Mouse (Mus musculus): ENCODE measurements around the gene Cmas.

Gene Cmas

DNA sequence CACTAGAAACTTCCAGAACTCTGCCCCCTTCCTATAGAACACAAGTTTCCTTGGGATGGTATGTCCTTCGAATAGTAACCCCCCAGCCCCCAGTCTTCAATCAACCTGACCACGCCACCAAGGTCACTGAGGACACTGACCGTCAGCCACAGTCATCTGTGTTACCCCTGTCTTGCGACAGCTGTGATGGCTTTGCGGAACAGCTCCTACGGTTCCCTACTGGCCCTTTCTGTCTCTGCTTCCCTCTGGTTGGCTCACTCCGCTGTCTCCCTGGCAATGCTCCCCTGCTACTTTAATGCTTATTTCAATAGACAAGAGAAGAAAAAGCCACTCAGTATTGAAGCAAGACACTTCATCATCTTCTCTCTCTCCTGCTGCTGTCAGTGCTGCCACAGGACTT is 37.0 kb downstream of the Cmas start:
- no peak for DNase-seq (ENCODE audit: low read depth, low spot score)

DNA sequence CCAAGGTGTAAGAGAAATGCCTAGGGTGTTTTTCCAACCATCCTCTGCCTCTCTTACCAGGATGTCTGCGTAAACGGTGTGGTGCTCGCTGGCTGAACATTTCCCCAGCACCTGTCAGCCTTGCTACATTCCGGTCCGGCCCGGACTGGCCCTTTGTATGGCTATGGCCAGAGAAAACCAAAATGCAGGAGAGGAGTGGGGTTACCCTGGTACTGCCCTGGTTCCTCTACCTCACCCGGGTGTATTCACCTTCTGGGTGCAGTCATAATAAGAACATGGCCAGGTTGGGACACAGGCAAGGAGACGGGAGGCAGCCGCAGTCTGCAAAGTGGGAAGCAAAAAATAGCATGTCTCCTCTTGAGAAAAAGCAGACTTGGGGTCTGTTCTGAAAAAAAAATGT is 38.6 kb downstream of the Cmas start:
- DNase-seq (ENCODE audit: low read depth, low spot score) = no peak

DNA sequence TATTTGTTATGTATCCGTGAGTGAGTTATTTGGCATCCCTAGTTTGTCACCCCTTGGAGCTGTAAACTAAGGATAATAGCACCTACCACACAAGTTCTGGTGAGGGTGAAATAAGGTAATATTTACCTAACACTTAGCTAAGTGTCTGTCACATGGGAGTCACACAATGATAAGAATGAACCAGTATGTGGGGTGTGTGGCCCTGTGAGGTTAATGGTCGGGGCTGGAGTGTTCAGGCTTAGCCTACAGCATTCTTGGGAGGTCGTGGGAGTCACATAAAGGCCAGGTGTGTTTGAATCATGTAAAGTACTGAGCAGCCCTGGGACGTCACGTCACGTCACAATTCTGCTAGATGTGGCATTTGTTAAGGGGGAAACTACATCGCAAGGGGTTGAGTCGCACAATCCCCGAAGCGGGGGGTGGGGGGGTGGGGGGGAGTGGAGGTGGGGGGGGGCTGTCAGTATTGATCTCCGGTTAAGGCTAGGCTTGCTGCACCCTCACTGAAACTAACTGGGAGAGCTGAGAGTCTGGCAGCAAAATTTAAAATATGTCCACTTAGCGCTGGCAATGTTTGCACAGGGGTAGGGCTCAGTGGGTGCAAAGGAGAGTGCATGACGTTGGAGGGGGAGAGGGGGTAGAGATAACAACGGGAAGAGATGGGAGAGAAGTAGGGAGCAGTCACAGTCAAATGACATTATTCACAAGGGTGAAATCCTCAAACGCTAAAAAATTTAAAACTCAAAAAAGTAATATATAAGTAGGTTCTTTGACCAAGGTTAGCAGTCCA is 39.4 kb downstream of the Cmas start:
- no peak for DNase-seq (ENCODE audit: low read depth, low spot score)

DNA sequence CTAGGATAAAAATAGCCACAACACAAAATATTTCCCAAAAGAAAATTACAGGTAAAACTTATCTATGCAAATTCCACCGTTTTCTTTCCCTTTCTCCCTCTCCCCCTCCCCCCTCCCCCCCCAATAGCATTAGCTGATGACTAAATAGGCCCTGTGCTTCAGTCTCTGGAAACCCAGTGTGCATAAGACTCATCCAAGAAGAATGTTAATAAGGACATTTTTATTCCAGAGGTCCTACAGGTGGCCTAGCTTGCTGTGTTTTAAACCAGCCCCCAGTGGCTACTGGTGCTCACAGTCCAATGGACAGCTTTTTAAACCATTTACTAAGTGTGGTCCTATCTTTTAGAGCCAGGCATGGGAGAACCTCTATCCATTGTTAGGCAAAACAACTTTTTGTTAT is 41.5 kb downstream of the Cmas start:
- no peak for DNase-seq (ENCODE audit: low read depth, low spot score)

DNA sequence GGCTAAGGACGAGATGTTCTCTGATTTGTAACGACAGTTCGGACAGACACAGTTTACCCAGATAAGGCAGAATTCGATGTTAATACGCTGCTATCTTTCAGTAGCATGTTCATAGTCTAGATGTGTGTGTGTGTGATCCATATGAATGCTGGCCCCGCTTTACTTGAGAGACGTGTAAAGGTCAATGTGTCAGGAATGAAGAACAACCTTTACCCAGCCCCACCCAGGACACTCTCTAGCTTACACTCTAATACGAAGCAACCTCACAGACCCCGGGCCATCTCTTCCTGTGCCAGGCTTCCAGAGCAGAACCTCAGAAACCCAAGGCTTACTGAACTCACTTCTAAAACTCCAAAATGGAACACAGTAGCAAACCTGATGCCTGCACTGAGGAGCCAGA is 42.4 kb downstream of the Cmas start:
- DNase-seq (ENCODE audit: low read depth, low spot score) = no peak

DNA sequence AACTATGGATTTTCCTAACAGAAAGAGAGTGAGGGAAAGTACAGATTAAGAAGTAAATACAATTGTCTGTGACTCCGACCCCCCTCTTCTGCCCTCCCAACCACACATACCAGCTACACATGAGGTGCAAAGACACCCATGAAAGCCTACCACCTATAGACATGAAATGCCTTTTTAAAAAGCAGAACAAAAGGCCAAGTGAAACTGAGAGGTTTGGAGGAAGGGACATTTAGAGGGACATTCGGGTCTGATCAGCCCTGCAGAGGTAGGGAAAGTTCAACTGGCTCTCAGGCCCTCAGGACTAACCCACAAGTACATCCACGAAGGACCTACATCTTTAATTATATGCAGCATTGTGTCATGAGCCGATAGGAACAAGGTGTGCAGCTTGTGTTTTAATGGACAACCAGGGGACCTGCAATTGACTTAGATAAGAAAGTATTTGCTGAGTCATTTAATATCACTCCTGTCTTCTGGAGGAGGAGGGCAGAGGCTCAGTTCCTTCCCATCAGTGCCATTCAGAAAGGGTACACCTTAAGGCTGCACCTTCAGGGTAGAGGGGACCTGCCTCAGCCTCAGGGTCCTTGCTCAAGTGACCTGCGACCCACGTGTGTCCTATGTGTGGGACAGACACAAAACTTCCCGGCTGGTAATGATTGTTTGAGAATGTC is 43.4 kb downstream of the Cmas start:
- no peak for DNase-seq (ENCODE audit: low read depth, low spot score)

DNA sequence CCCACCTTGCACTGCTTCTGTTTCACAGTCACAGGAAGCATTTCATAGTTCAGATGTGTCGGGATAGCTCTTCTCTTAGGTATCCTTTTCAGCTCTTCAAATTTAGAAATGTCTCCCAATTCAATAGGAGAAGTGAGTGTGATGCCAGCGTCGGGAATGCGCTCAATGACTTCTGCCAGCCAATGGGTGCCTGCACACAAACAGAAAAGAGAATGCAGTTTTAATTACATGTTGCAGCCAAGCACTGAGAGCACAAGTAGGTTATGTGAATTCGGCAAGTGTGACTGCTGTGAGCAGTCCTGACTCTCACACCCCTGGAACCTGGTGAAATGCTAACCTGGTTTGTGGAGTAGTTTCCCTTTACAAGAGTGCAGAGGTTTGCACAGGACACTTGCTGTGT is 45.2 kb downstream of the Cmas start:
- DNase-seq (ENCODE audit: low read depth, low spot score) = no peak

DNA sequence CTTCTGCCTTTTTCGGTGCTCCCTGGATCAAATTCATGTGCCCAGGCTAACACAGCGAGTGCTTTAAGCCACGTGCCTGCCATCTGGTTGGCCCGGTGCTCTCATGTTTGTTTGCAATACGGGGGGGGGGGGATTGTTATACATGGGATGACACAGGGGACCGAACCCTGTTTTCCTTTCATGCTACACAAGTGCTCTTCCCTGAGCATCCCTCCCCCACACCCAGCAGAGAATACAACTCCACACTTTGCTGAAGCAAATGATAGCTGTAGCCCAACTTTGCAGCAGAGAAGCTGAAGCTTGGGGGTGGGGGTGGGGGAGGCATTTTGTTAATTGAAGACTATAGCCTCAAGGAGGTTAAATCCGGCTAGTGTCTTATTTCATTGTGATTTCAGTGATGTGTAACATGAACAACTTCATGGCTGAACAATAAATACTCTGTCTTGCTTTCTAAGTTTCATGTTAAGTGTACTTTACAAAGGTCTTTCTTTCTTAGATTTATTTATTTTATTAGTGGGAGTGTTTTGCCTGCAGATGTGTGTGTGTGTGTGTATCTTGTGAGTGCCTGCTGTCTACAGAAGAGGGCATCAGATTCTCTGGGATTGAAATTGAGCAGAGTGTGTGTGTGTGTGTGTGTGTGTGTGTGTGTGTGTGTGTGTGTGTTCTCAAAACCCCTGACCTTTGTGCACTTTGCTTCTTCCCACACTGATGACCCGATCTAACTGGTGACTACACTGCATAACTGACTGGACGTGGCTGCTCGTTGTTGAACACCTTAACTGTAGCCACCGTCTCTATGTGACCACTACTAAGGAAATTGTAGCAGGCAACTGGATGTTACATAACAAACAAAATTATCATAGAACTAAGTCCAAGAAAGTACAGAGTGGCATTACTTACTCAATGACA is 46.4 kb downstream of the Cmas start:
- no peak for DNase-seq (ENCODE audit: low read depth, low spot score)

DNA sequence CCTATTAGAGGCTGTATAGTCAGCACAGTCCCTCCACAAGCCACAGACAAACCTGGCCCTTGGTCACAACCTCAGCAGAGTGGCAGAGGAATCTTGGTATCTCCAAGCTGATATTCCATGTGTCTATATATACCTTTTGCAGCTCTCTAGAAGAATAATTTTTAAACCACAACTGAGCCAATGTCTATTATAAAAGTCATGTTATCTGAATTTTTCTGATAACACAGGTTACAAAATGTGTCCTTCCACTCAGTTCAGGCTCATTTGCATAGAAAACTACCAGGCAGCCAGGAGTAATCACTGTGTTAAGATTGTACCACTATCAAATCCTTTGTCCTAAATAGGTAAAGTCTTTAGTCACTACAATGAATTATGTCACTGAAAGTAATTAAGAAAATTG is 47.9 kb downstream of the Cmas start, which contains the start of gene Sult6b2:
Sult6b2 (minus strand) TSS at position 101 of the 400 bp plus-strand sequence.
- no peak for DNase-seq (ENCODE audit: low read depth, low spot score)

DNA sequence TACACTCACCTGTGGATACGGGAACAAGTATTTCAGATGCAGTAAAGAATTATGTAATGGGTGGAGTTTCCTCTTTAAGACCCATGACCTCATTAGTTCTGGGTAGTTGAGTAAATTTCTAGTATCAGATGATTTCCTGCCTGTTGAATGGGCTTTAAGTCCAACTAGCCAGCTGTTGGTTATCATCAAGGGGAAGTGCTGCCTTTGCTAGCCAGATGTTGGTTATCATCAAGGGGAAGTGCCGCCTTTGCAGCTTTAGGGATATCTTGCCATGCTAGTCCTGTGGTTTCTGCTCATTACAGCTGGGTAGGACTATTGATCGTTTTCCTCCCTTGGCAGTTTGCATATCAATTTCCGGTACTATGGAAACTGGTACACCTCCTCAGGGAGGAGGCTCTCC is 49.8 kb downstream of the Cmas start:
- no peak for DNase-seq (ENCODE audit: low read depth, low spot score)

DNA sequence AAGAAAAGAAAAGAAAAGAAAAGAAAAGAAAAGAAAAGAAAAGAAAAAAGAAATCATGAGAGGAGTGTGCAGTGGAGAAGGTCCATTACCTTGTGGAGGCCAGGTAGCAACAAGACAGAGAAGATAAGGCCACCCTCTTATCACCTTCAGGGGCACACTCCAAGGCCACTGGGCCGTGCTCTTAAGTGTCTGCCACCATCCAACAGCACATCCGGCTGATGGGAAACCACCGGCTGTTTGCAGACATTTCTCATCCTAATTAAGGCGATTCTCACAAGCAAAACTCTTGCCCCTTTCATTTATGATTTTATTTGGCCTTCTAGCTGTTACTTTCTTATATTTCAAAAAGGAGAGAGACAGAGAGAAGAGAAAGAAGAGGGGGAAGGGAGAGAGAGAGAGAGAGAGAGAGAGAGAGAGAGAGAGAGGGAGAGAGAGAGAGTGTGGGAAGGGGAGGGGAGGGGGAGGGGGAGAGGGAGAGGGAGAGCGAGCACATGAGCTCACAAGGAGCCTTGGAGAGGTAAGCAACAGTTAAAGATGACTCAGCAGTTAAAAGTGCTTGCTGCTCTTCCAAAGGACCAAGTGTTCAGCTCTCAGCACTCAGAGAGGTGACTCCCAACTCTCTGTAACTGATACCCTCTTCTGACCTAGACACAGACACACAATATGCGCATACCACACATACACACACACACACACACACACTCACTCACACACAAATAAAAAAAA is 53.0 kb downstream of the Cmas start:
- no peak for DNase-seq (ENCODE audit: low read depth, low spot score)

DNA sequence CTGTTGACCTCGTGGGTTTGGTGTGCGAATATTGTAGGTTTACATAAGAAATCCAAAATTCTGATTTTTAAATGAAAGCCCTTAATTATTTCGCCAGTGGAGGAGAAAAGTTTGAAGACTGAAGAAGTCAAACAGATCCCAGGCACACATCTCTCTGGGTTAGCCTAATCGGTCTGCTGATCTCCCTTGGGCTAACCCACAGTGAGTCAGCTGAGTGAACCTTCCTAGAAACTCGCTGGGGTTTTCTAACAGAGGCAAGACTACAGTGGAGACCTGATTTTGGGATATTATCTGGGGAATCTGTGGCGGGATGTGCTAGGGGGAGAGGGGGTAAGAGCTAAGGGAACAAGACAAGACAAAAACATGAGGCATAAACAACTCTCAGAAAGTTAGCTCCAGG is 53.8 kb downstream of the Cmas start:
- no peak for DNase-seq (ENCODE audit: low read depth, low spot score)

DNA sequence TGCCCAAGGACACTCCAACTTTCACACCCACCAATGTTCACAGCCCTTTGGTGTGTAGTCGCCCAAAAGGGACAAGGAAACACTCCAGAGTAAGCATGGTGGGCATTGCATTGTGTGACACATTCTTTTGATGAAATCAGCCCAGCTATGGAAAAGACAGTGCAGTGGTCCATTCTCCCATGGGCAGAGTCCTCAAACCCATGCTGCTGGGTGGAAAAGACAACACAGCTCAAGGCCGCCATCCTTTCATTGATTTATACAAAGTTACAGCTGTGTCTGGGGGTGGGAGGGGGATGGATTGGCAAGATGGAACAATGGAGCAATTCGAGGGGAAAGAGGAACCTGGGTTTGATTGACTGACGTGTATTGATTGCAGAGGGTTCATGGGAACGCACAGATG is 56.5 kb downstream of the Cmas start:
- DNase-seq (ENCODE audit: low read depth, low spot score) = no peak

DNA sequence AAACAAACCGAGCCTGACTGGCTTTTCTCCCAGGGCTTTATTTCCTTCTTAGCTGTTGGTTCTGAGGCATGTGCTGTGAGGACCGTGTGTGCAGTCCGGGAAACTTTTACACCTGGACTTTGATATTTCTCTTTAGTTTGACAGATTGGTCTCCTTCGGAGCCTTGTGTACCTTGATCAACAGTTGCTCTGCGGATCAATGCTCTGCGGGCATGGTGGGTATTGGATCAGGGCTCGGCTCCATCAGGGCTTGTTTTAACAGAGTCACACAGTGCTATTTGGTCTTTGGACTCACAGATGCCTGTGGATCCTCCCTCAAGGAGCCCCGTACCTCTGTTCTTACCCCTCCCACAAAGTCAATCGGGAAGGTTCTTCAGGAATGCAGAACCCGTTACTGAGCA is 57.5 kb downstream of the Cmas start:
- DNase-seq (ENCODE audit: low read depth, low spot score) = no peak

DNA sequence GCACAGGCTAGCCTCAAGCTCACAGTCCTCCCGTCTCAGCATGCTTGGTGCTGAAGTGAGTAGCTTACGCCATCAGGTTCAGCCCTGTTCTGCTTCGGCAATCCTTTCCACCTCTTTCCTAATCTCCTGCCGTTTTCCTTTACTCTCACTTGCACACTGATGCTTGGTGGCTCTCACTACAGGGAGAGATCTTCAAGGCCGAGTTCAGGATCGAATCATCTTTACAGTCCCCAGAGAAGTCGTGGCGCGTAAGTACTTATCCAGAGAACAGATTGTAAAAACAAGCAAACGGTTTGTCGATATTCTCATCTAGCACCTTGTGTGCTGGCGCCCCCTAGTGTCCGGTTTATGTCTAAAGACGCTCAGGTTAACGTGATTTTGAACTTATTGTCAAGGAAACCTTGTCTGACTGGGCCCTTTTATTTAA is 58.0 kb downstream of the Cmas start:
- peak; percentile 82 for DNase-seq (ENCODE audit: low read depth, low spot score)

DNA sequence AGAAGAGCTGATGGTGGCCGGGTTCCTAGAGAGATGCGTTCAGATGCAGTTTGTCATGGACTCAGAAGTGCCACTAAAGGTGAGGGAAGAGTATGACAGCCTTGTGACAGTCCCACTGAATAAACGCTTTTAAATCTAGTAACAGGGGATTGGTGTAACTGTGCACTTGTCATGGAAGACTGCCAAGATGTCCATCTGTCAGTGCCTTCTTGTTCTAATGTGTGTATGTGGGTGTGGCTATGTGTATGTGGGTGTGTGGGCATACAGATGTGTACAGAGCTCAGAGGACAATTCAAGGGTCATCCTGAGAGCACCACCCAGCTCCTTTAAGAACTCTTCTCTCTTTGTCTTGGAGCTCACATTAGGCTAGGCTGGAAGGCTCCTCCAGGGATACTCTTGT is 59.0 kb downstream of the Cmas start:
- no peak for DNase-seq (ENCODE audit: low read depth, low spot score)

DNA sequence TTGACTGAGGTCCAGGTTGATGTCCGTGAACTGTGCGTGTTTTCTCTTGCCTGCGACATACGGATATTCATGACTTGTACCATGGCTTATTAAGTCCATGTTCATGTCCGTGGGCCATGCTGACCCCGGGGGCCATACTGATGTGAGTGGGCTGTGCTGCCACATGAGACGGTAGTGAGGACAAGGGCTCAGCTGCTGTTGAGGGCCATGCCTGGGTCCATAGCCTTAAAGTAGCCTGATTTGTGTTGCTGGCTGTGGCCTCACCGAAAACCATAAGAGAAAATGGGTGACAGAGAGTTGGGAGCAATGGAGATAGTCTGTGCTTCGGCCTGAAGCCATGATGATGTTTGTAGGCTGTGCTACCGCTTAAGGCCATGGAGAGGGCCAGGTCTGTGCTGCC is 61.8 kb downstream of the Cmas start:
- DNase-seq (ENCODE audit: low read depth, low spot score) = no peak

DNA sequence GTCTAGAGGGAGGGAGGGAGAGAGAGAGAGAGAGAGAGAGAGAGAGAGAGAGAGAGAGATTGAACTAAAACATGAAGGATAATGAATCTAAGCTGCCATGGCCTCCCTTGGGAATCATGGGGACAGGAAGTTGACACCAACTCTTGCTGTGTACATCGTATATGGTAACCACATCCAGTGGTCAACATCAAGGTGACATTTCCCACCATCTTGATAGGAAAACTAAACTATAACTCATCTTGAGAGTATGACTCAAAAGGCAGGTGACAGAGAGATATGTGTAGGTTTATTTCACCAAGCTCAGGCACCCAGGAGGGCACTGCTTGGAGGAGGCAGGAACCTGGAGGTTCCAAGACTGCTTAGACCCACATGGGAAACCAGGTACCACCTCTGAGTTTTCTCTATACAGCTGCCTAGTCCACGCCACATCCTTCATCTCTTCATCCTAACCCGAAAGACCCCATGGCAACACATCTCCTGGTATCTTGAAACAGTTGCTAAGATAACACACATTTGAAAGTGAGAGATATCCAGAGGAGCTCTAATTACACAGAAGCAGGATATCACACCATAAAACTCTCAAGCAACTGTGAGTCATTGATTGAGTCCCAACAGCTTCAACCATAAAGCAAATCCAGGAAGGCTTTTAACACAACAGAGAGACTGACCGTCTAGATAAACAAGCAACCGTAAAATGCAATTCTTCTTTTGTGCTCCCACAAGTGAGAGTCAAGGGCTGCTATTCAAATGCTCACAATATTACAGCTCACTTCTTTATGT is 66.7 kb downstream of the Cmas start:
- no peak for DNase-seq (ENCODE audit: low read depth, low spot score)
